In genomic region chr7:132276287-132276686, GRCm38 (mm10) we compare ENCODE assay signal across 22 mouse cellular contexts. TPM values are rescaled to one million over a fixed set of nuclear protein-coding genes. Genes with fewer than 3 reads are reported as not detected.
DNase-seq lines count a peak whose midpoint lies in the region; ATAC-seq and TF ChIP-seq lines count a peak whose summit lies in the region.
"Had no signal": no experiment of that assay in that cellular context is flagged by ENCODE, and none has a peak within 500 bp of the region (broad histone marks: within the 10 kb centered on the region; RNA-seq: fewer than 3 reads in every experiment).

No protein-coding gene starts in this region.

- H3K27ac ChIP-seq in midbrain, embryonic 13.5 days = peak overlapping the region; percentile 44; the same call in 1 of the 2 replicates
- H3K27ac ChIP-seq in midbrain, postnatal 0 days (ENCODE audit: low read depth, low read length) = no peak overlapping the region
- H3K27ac ChIP-seq in embryonic facial prominence, embryonic 14.5 days (replicated peaks; ENCODE audit: low read depth, low read length) = no peak overlapping the region
- H3K27ac ChIP-seq: embryonic facial prominence, embryonic 13.5 days; heart, embryonic 10.5 days; hindbrain, embryonic 12.5 days; intestine, embryonic 15.5 days had no signal

- no peaks in the 10 kb centered on the region for H3K27me3 ChIP-seq in midbrain, embryonic 13.5 days
- no peaks in the 10 kb centered on the region for H3K27me3 ChIP-seq in midbrain, postnatal 0 days (ENCODE audit: insufficient read depth, low read length)
- H3K27me3 ChIP-seq in embryonic facial prominence, embryonic 14.5 days (replicated peaks; ENCODE audit: control insufficient read depth, insufficient read depth, low read length) = no peaks in the 10 kb centered on the region
- H3K27me3 ChIP-seq: embryonic facial prominence, embryonic 13.5 days; hindbrain, embryonic 12.5 days; intestine, embryonic 15.5 days had no signal

- H3K36me3 ChIP-seq in midbrain, embryonic 13.5 days = peaks cover 5% of the 10 kb centered on the region
- H3K36me3 ChIP-seq in midbrain, postnatal 0 days (ENCODE audit: insufficient read depth, low read length) = no peaks in the 10 kb centered on the region
- H3K36me3 ChIP-seq in embryonic facial prominence, embryonic 14.5 days (ENCODE audit: control insufficient read depth, insufficient read depth, low read length) = peaks cover 3% of the 10 kb centered on the region; the same call in 1 of the 2 replicates
- H3K36me3 ChIP-seq: heart, embryonic 10.5 days; intestine, embryonic 15.5 days had no signal

- WGBS in midbrain, embryonic 13.5 days = 80% methylated on average over 5 of the region's 5 CpGs
- WGBS in midbrain, postnatal 0 days = 84% methylated on average over 5 of the region's 5 CpGs
- 76% methylated on average over 5 of the region's 5 CpGs for WGBS in embryonic facial prominence, embryonic 14.5 days

- DNase-seq in gastrocnemius, adult 18-20 months (ENCODE audit: low spot score) = peak; percentile 61
- DNase-seq in gastrocnemius, postnatal 4 days (ENCODE audit: low spot score in 2 of 2) = no peak
- no peak for DNase-seq in midbrain, postnatal 0 days (ENCODE audit: low spot score)
- no peak for DNase-seq in embryonic facial prominence, embryonic 14.5 days (ENCODE audit: low spot score)
- DNase-seq in skeletal muscle tissue, adult 2 months (ENCODE audit: low read depth, low spot score) = peak; percentile 25
- no peak for DNase-seq in urinary bladder, adult 2 months (ENCODE audit: low spot score)
- DNase-seq: adrenal gland, adult 2 months; adrenal gland, postnatal 25 days; cerebellum, adult 11 months; cerebellum, adult 8-10 months; cerebellum, postnatal 14 days; embryo, embryonic 11 days; forebrain, postnatal 0 days; heart, adult 18-20 months; heart, postnatal 10 days; heart, postnatal 4 days; kidney, adult 18-20 months had no signal

- ATAC-seq in midbrain, embryonic 13.5 days = no peak
- ATAC-seq in midbrain, postnatal 0 days (ENCODE audit: low FRiP score) = no peak
- ATAC-seq in embryonic facial prominence, embryonic 14.5 days (ENCODE audit: low read depth) = peak; percentile 66; the same call in 1 of the 2 replicates
- ATAC-seq: forebrain, postnatal 0 days had no signal

- no peak overlapping the region for H3K9ac ChIP-seq in midbrain, embryonic 13.5 days (replicated peaks)
- no peak overlapping the region for H3K9ac ChIP-seq in midbrain, postnatal 0 days (replicated peaks; ENCODE audit: low read length, poor library complexity, severe bottlenecking)
- H3K9ac ChIP-seq in embryonic facial prominence, embryonic 14.5 days (ENCODE audit: low read depth, low read length) = no peak overlapping the region
- H3K9ac ChIP-seq: embryonic facial prominence, embryonic 13.5 days; forebrain, postnatal 0 days; hindbrain, embryonic 12.5 days; intestine, embryonic 15.5 days had no signal

- TF ChIP-seq CTCF in midbrain, postnatal 0 days (IDR thresholded peaks at IDR 0.05) = no peak

- H3K4me1 ChIP-seq in midbrain, embryonic 13.5 days (replicated peaks) = peaks cover 24% of the 10 kb centered on the region
- H3K4me1 ChIP-seq in midbrain, postnatal 0 days (ENCODE audit: insufficient read depth, low read length) = no peaks in the 10 kb centered on the region
- H3K4me1 ChIP-seq in embryonic facial prominence, embryonic 14.5 days (ENCODE audit: control insufficient read depth, insufficient read depth, low read length) = no peaks in the 10 kb centered on the region
- H3K4me1 ChIP-seq: intestine, embryonic 15.5 days had no signal

- no peak overlapping the region for H3K4me2 ChIP-seq in midbrain, embryonic 13.5 days (replicated peaks)
- H3K4me2 ChIP-seq in midbrain, postnatal 0 days (ENCODE audit: low read depth, low read length, poor library complexity, severe bottlenecking) = no peak overlapping the region
- no peak overlapping the region for H3K4me2 ChIP-seq in embryonic facial prominence, embryonic 14.5 days (ENCODE audit: low read depth, low read length)
- H3K4me2 ChIP-seq: embryonic facial prominence, embryonic 13.5 days; hindbrain, embryonic 12.5 days; intestine, embryonic 15.5 days had no signal

- H3K9me3 ChIP-seq in midbrain, embryonic 13.5 days = 0 out of 2 replicates have a peak, but pooled peaks cover 7% of the 10 kb centered on the region
- no peaks in the 10 kb centered on the region for H3K9me3 ChIP-seq in midbrain, postnatal 0 days (ENCODE audit: low read length)
- no peaks in the 10 kb centered on the region for H3K9me3 ChIP-seq in embryonic facial prominence, embryonic 14.5 days (ENCODE audit: control insufficient read depth, low read length)
- H3K9me3 ChIP-seq: embryonic facial prominence, embryonic 13.5 days; heart, embryonic 10.5 days; hindbrain, embryonic 12.5 days; intestine, embryonic 15.5 days had no signal

- H3K4me3 ChIP-seq in midbrain, embryonic 13.5 days (replicated peaks) = no peak overlapping the region
- H3K4me3 ChIP-seq in midbrain, postnatal 0 days (ENCODE audit: low read depth, low read length) = no peak overlapping the region
- H3K4me3 ChIP-seq in embryonic facial prominence, embryonic 14.5 days (ENCODE audit: low read depth, low read length) = no peak overlapping the region
- H3K4me3 ChIP-seq: embryonic facial prominence, embryonic 13.5 days; heart, embryonic 10.5 days; hindbrain, embryonic 12.5 days; intestine, embryonic 15.5 days had no signal

RNA-seq across cellular contexts. Expression of gene Chst15, which starts 40.7 kb away (rescaled TPM):
- 1 to 10 TPM; 1.6 to 2.0 TPM for total RNA-seq in gastrocnemius, adult 18-20 months (2021)
- 10 to 100 TPM; 11.6 to 12.0 TPM for total RNA-seq in gastrocnemius, postnatal 4 days (2021)
- 17.9 and 18.6 TPM in 2 replicates for polyA plus RNA-seq in midbrain, embryonic 13.5 days (2015; fragmentation: Nextera tagmentation; extraction: Ambion mirVana)
- total RNA-seq in midbrain, postnatal 0 days (2014; rRNA removed) = 20.0 and 21.9 TPM in 2 replicates
- 8.4 TPM in 2 replicates for polyA plus RNA-seq in midbrain, postnatal 0 days (2015; fragmentation: Nextera tagmentation; extraction: Ambion mirVana)
- polyA plus RNA-seq in embryonic facial prominence, embryonic 14.5 days (2014; fragmentation: Nextera tagmentation; extraction: Ambion mirVana) = 14.2 and 16.2 TPM in 2 replicates
- polyA plus RNA-seq in urinary bladder, adult 2 months (2012; rRNA removed) = 8.7 and 14.5 TPM in 2 replicates

Comparison
In these comparisons a context has a peak if more than half of its experiments do, and no peak if none do; other contexts are left out.
1. DNase-seq: peak in gastrocnemius, adult 18-20 months (single experiment) and skeletal muscle tissue, adult 2 months (single experiment); none in gastrocnemius, postnatal 4 days (0 of 2), midbrain, postnatal 0 days (single experiment), embryonic facial prominence, embryonic 14.5 days (single experiment) and urinary bladder, adult 2 months (single experiment).